1 mouse cellular context compared by ENCODE assay signal in genomic region chr11:32195867-32196540, GRCm38 (mm10).
TF ChIP-seq lines count a peak whose summit lies in the region.

No protein-coding gene starts in this region.

TF ChIP-seq in MEL, 35 proteins besides CTCF, POLR2A, EP300 and RAD21 (continued from another document):
- TF ChIP-seq USF1 (IDR thresholded peaks at IDR 0.05; ENCODE audit: low read depth, low read length) (peak; percentile 38; the same call in 1 of the 2 replicates), HCFC1 (IDR thresholded peaks at IDR 0.05; ENCODE audit: low read depth, low read length) (peak; percentile 55), MYC (IDR thresholded peaks at IDR 0.05; ENCODE audit: low read depth, low read length) (peak; percentile 91), BHLHE40 (IDR thresholded peaks at IDR 0.05; ENCODE audit: borderline replicate concordance, low read depth, low read length) (peak; percentile 55), CHD1 (IDR thresholded peaks at IDR 0.05; ENCODE audit: low read depth, low read length) (0 out of 2 replicates have a peak, but pooled peaks have one; percentile 65), ELF1 (IDR thresholded peaks at IDR 0.05; ENCODE audit: low read depth, low read length) (peak; percentile 70), TAL1 (IDR thresholded peaks at IDR 0.05; ENCODE audit: low read length) (peak; percentile 68), MXI1 (IDR thresholded peaks at IDR 0.05; ENCODE audit: low read depth, low read length) (peak; percentile 91), POLR2AphosphoS2 (IDR thresholded peaks at IDR 0.05; ENCODE audit: low read length) (peak; percentile 59; the same call in 1 of the 2 replicates), SMC3 (IDR thresholded peaks at IDR 0.05; ENCODE audit: low read depth, low read length) (no peak), MAFK (IDR thresholded peaks at IDR 0.05; ENCODE audit: borderline replicate concordance, low read depth, low read length) (no peak; the same call in 1 of the 2 replicates), SIN3A (IDR thresholded peaks at IDR 0.05; ENCODE audit: low read length) (peak; percentile 89), GATA1 (IDR thresholded peaks at IDR 0.05; ENCODE audit: low read depth, low read length) (peak; percentile 95), ZC3H11A (IDR thresholded peaks at IDR 0.05; ENCODE audit: low read depth, low read length) (no peak), GABPA (IDR thresholded peaks at IDR 0.05; ENCODE audit: low read depth, low read length) (no peak), TCF12 (IDR thresholded peaks at IDR 0.05; ENCODE audit: low read depth, low read length) (peak; percentile 89), ETS1 (IDR thresholded peaks at IDR 0.05; ENCODE audit: low read depth, low read length) (peak; percentile 91), POLR2AphosphoS5 (IDR thresholded peaks at IDR 0.05; ENCODE audit: borderline replicate concordance, low read depth, low read length) (no peak)
